Mouse (Mus musculus) cerebellum, adult 8-10 months (tissue): ENCODE data around the gene Plin2.
A peak's percentile ranks its signal among the peaks of the same experiment; 100 is the strongest.
"Not testable (repeated sequence)": the region's sequence is repeated elsewhere in the genome, so short reads cannot be mapped to it uniquely, and the experiment has no call there.

Experiments
- DNase-seq: peaks from one replicate; pipeline ENCODE4 v3.0.0; 2022

Gene Plin2

GRCm38 (mm10) chr4:86625463-86625862, 44.4 kb downstream of the Plin2 start:
- DNase-seq = no peak

GRCm38 (mm10) chr4:86622532-86622931, 47.3 kb downstream of the Plin2 start:
- DNase-seq = not testable (repeated sequence)

GRCm38 (mm10) chr4:86622116-86622515, 47.7 kb downstream of the Plin2 start:
- DNase-seq = no peak

DNA sequence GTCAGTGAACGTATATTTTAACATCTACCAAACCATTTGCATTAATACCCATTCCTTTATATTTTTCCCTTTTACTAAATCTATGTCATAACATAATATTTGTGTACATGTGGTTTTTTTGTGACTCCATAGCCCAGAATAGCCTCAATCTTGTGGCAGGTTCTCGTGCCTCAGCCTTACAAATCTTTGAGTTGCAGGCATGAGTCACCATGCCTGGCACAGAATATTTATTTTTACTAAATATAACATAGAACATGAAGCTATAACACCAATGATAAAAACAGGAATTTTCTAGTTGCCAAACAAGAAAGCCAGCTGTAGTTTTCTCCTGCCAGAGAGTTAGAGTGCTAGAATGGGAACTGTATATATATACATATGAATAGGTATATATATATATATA, 49.4 kb downstream of the Plin2 start:
- DNase-seq = no peak

DNA sequence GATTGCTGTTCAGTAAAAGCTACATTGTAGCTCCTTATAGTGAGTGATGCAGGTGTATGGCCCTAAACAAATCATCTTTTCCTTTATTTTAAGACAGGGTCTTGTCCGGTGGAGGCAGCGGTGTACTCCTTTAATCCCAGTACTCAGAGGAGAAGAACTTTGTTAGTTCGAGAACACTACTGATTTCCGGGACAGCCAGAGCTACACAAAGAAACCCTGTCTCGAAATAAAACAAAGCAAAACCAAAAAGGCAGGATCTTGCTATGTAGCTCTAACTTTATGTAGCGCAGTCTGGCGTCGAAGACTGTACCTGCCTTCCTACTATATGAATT, 57.6 kb downstream of the Plin2 start:
- DNase-seq = no peak

DNA sequence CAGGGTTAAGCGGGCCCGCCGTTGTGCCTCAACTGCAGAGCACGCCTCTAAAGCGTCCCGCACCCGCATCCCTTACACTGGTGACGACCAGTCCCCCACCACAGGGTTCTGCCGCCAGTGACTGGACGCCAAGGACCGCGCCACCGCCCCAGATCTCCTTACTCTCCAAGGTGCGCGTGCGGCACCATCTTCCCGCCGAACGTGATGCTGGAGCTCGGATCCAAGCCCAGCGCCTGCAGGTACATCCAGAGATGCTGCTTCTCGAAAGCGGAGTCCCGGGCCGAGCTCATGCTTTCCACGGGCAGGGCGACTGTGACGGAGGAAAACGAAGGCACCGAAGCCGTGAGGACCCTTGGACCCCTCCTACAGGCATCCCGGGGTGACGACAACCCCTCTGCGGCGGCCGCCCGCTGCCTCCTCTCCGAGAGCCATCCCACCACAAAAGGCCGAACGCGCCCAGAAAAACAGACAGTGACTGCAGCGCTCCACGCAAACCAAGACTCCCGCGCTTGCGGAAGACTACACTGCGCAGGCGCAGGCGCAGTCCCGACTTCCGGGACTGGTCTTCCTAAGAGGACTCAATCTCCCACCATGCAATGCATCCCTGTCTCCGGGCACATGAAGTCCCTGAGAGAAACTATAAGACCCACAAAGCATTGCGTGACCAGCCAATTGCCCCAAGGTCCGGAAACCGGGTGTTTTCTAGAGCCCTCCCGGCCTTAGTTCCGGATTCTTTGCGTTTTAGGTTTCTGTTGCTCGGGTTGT, 58.2 kb downstream of the Plin2 start, which contains the start of gene Haus6:
TSS of gene Haus6 (minus strand) at position 532 of the 765 bp plus-strand sequence.
- peak; percentile 86 for DNase-seq
